Comparison of ENCODE assay signal across 22 mouse cellular contexts in genomic region chr13:36131992-36132649, GRCm38 (mm10). TPM values are rescaled to one million over a fixed set of nuclear protein-coding genes. Genes with fewer than 3 reads are reported as not detected.
DNase-seq lines count a peak whose midpoint lies in the region; ATAC-seq and TF ChIP-seq lines count a peak whose summit lies in the region.
"Had no signal": no experiment of that assay in that cellular context is flagged by ENCODE, and none has a peak within 500 bp of the region (broad histone marks: within the 10 kb centered on the region; RNA-seq: fewer than 3 reads in every experiment).

No protein-coding gene starts in this region.

- no peaks in the 10 kb centered on the region for H3K36me3 ChIP-seq in lung, postnatal 0 days (ENCODE audit: insufficient read depth, low read length)
- no peaks in the 10 kb centered on the region for H3K36me3 ChIP-seq in midbrain, embryonic 14.5 days (ENCODE audit: control insufficient read depth, insufficient read depth, low read length)
- H3K36me3 ChIP-seq: embryonic facial prominence, embryonic 15.5 days; hindbrain, embryonic 12.5 days; neural tube, embryonic 15.5 days had no signal

- H3K4me1 ChIP-seq in lung, postnatal 0 days (ENCODE audit: insufficient read depth, low read depth, low read length) = no peaks in the 10 kb centered on the region
- no peaks in the 10 kb centered on the region for H3K4me1 ChIP-seq in midbrain, embryonic 14.5 days (ENCODE audit: control insufficient read depth, insufficient read depth, low read length)
- H3K4me1 ChIP-seq: embryonic facial prominence, embryonic 15.5 days; forebrain, embryonic 10.5 days; hindbrain, embryonic 12.5 days; kidney, embryonic 15.5 days; neural tube, embryonic 15.5 days had no signal

- H3K4me3 ChIP-seq in lung, postnatal 0 days (ENCODE audit: low read depth, low read length) = no peak overlapping the region
- H3K4me3 ChIP-seq in midbrain, embryonic 14.5 days (replicated peaks; ENCODE audit: low read depth, low read length) = no peak overlapping the region
- H3K4me3 ChIP-seq: embryonic facial prominence, embryonic 15.5 days; forebrain, embryonic 10.5 days; hindbrain, embryonic 12.5 days; kidney, embryonic 15.5 days; megakaryocyte, embryonic 14.5 days; neural tube, embryonic 15.5 days had no signal

- no peak for TF ChIP-seq CTCF in lung, postnatal 0 days (IDR thresholded peaks at IDR 0.05)

- H3K9ac ChIP-seq in lung, postnatal 0 days (replicated peaks; ENCODE audit: low read depth) = no peak overlapping the region
- H3K9ac ChIP-seq in midbrain, embryonic 14.5 days (replicated peaks; ENCODE audit: low read length) = no peak overlapping the region
- H3K9ac ChIP-seq: embryonic facial prominence, embryonic 15.5 days; hindbrain, embryonic 12.5 days; kidney, embryonic 15.5 days; liver, embryonic 14.5 days; neural tube, embryonic 15.5 days had no signal

- no peak for TF ChIP-seq EP300 in lung, postnatal 0 days (IDR thresholded peaks at IDR 0.05)

- DNase-seq in CD4-positive helper T cell, adult 2 months (ENCODE audit: low read depth, low spot score) = peak; percentile 6
- DNase-seq in NIH3T3 (ENCODE audit: low read depth) = peak; percentile 25
- DNase-seq in lung, postnatal 0 days (ENCODE audit: low spot score) = no peak
- no peak for DNase-seq in spleen, postnatal 4 days (ENCODE audit: low spot score in 2 of 2)
- DNase-seq in midbrain, embryonic 14.5 days = no peak
- no peak for DNase-seq in cerebellum, postnatal 10 days
- DNase-seq: cerebellum, adult 2 months; gastrocnemius, postnatal 14 days; kidney, adult 11 months; kidney, postnatal 36 days; thymus, postnatal 14 days had no signal

- no peaks in the 10 kb centered on the region for H3K9me3 ChIP-seq in lung, postnatal 0 days (ENCODE audit: low read length)
- H3K9me3 ChIP-seq in midbrain, embryonic 14.5 days (ENCODE audit: control insufficient read depth, low read length) = no peaks in the 10 kb centered on the region
- H3K9me3 ChIP-seq: embryonic facial prominence, embryonic 15.5 days; hindbrain, embryonic 12.5 days; kidney, embryonic 15.5 days; neural tube, embryonic 15.5 days had no signal

- H3K27ac ChIP-seq in lung, postnatal 0 days (ENCODE audit: low read length) = no peak overlapping the region
- no peak overlapping the region for H3K27ac ChIP-seq in midbrain, embryonic 14.5 days (replicated peaks; ENCODE audit: low read depth, low read length)
- H3K27ac ChIP-seq: embryonic facial prominence, embryonic 15.5 days; forebrain, embryonic 10.5 days; hindbrain, embryonic 12.5 days; kidney, embryonic 15.5 days; liver, embryonic 14.5 days; neural tube, embryonic 15.5 days had no signal

- no peak overlapping the region for H3K4me2 ChIP-seq in lung, postnatal 0 days (replicated peaks; ENCODE audit: low read depth, low read length)
- H3K4me2 ChIP-seq in midbrain, embryonic 14.5 days (ENCODE audit: low read length) = no peak overlapping the region
- H3K4me2 ChIP-seq: embryonic facial prominence, embryonic 15.5 days; hindbrain, embryonic 12.5 days; kidney, embryonic 15.5 days; neural tube, embryonic 15.5 days had no signal

- no peaks in the 10 kb centered on the region for H3K27me3 ChIP-seq in lung, postnatal 0 days (replicated peaks; ENCODE audit: insufficient read depth, low read length)
- H3K27me3 ChIP-seq in midbrain, embryonic 14.5 days (ENCODE audit: control insufficient read depth, insufficient read depth, low read length) = no peaks in the 10 kb centered on the region
- H3K27me3 ChIP-seq: embryonic facial prominence, embryonic 15.5 days; hindbrain, embryonic 12.5 days; kidney, embryonic 15.5 days; megakaryocyte, embryonic 14.5 days; neural tube, embryonic 15.5 days had no signal

- peak; percentile 95 for ATAC-seq in granulocyte monocyte progenitor cell, adult 5-6 weeks (replicated peaks; ENCODE audit: poor library complexity, severe bottlenecking)
- peak; percentile 78 for ATAC-seq in monocyte, adult 5-6 weeks (replicated peaks; ENCODE audit: insufficient number of reproducible peaks, low FRiP score, low TSS enrichment, poor library complexity, severe bottlenecking)
- ATAC-seq in lung, postnatal 0 days = no peak
- ATAC-seq in midbrain, embryonic 14.5 days (ENCODE audit: low FRiP score, low TSS enrichment) = no peak
- ATAC-seq: forebrain, embryonic 16.5 days; midbrain, embryonic 16.5 days had no signal

- WGBS in lung, postnatal 0 days = 73% methylated on average over 4 of the region's 5 CpGs
- WGBS in midbrain, embryonic 14.5 days = 91% methylated on average over 5 of the region's 5 CpGs

RNA-seq across cellular contexts. Expression of gene Lyrm4, which starts 14.8 kb away (rescaled TPM):
- 5.1 and 8.1 TPM in 2 replicates for total RNA-seq in granulocyte monocyte progenitor cell, adult 5-6 weeks (2014; fragmentation: Nextera tagmentation)
- total RNA-seq in granulocyte monocyte progenitor cell, adult 5-6 weeks (2017) = 10.8 and 13.7 TPM in 2 replicates
- 3.8 to 6.6 TPM (median 4.9 TPM) in 3 replicates for total RNA-seq in monocyte, adult 5-6 weeks (2017)
- polyA plus RNA-seq in lung, postnatal 0 days (2015; fragmentation: Nextera tagmentation; extraction: Ambion mirVana) = 23.5 and 26.7 TPM in 2 replicates
- 40.3 and 45.4 TPM in 2 replicates for polyA plus RNA-seq in midbrain, embryonic 14.5 days (2014; fragmentation: Nextera tagmentation; extraction: Ambion mirVana)

RNA-seq across cellular contexts. Expression of gene Fars2, which starts 14.9 kb away (rescaled TPM):
- total RNA-seq in granulocyte monocyte progenitor cell, adult 5-6 weeks (2014; fragmentation: Nextera tagmentation) = 35.2 and 40.0 TPM in 2 replicates
- total RNA-seq in granulocyte monocyte progenitor cell, adult 5-6 weeks (2017) = 57.4 and 64.2 TPM in 2 replicates
- 14.6 to 44.5 TPM (median 25.7 TPM) in 3 replicates for total RNA-seq in monocyte, adult 5-6 weeks (2017)
- polyA plus RNA-seq in lung, postnatal 0 days (2015; fragmentation: Nextera tagmentation; extraction: Ambion mirVana) = 32.9 and 33.2 TPM in 2 replicates
- 27.6 and 33.0 TPM in 2 replicates for polyA plus RNA-seq in midbrain, embryonic 14.5 days (2014; fragmentation: Nextera tagmentation; extraction: Ambion mirVana)

Comparison
In these comparisons a context has a peak if more than half of its experiments do, and no peak if none do; other contexts are left out.
1. DNase-seq: peak in CD4-positive helper T cell, adult 2 months (single experiment) and NIH3T3 (single experiment); none in lung, postnatal 0 days (single experiment), spleen, postnatal 4 days (0 of 2), midbrain, embryonic 14.5 days (single experiment) and cerebellum, postnatal 10 days (0 of 2).
2. ATAC-seq: peak in granulocyte monocyte progenitor cell, adult 5-6 weeks (single experiment) and monocyte, adult 5-6 weeks (single experiment); none in lung, postnatal 0 days (single experiment) and midbrain, embryonic 14.5 days (single experiment).